Mouse (Mus musculus): Measurements from ENCODE around the gene Pnrc2.
A peak's percentile ranks its signal among the peaks of the same experiment; 100 is the strongest.

The Pnrc2 gene

GRCm38 (mm10) chr4:135870227-135871023, 3.2 kb downstream of the Pnrc2 start:
- DNase-seq (ENCODE audit: low read depth) = no peak

GRCm38 (mm10) chr4:135868996-135869395, 4.7 kb downstream of the Pnrc2 start:
- DNase-seq (ENCODE audit: low read depth) = peak; percentile 49

GRCm38 (mm10) chr4:135857597-135858186, 16.0 kb downstream of the Pnrc2 start:
- DNase-seq (ENCODE audit: low read depth) = peak; percentile 29

GRCm38 (mm10) chr4:135856223-135857091, 17.2 kb downstream of the Pnrc2 start:
- DNase-seq (ENCODE audit: low read depth) = peak; percentile 58

DNA sequence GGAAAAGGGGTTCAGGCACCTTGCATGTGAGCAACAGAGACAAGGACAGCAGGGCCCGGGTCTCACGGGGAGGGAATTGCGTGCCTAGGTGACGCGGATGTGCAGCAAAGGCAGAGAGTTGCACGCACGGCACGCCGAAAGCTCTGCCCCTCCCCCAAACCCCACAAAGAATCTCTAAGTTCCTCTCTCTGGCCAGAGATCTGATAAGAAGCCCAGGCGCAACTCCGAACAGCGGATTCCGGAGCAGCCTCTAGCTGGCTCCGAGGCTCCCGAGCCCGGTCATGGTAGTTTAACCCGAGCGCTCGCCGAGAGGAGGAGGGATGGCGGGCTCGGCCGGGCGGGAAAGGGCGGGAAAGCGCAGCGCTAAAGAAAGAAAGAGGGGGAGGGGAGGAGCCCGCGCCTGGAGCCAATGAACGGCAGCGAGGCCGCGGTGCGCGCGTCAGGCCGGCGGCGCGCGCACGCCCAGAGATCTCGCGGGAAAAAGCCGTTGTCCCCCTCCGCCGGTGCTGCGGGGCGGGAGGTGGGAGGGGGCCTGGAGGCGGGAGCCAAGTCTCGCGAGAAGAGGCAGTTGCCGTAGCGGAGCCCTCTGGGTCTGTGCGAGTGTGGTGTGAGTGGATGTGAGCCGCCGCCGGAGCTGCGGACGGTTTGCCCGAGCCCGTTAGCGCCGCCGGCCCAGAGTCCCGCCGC, 18.0 kb downstream of the Pnrc2 start, which contains the start of gene Srsf10:
Srsf10 (plus strand) TSS at position 212 of the 687 bp plus-strand sequence.
- peak; percentile 98 for DNase-seq (ENCODE audit: low read depth)

DNA sequence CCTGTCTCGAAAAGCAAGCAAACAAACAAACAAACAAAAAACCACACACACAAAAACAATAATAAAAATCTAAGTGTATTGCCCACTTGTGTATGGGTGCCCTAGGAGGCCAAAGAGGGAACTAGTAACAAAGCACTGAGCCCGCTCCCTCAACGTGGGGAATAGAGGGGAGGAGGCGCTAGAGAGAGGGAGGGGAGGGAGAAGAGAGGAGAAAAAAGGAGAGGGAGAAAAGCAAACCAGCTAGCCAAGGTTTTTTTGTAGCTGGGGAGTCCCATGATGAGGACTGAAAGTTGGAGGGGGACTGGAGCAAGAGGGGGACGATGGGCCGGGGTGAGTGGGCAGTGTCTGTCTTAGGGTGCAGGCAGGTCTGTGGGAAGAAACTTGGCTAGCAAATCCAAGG, 18.6 kb downstream of the Pnrc2 start:
- no peak for DNase-seq (ENCODE audit: low read depth)

DNA sequence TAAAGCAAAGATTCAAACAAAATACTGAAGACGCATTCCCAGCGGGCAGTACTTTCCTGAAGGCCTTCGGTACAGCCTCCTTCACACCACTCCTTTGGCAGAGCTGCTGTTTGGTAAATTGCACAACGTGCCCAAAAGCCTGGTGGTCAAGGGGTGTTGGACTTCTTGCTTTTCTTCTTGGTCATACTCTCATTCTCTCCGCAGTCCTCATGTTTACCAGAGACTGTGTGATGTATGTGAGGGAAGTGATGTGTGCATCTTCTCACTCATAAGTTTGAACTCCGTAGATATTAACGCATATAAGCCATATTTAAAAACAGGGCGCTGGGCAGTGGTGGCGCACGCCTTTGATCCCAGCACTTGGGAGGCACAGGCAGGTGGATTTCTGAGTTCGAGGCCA, 19.0 kb downstream of the Pnrc2 start:
- no peak for DNase-seq (ENCODE audit: low read depth)

- DNase-seq (ENCODE audit: low read depth) = no peak
Measured at GRCm38 (mm10) chr4:135853987-135854546, 19.6 kb downstream of the Pnrc2 start.

DNA sequence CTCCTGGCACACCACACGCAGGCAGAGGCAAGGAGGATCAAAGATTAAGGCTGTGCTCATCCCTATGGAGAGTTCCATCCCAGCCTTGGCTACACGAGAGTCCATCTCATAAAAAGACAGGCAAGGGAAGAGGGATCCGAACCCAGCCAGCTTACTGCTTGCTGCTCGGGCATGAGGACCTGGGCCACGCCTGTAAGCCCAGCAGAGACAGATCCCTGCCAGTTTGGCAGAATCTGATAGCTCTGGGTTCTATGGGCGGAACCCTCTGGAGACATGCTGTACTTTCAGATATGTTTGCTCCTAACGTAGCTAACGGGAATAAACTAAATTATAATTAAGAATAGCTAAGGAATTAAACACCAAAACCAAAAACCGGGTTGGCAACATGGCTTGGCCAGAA, 21.7 kb downstream of the Pnrc2 start:
- DNase-seq (ENCODE audit: low read depth) = no peak

- DNase-seq (ENCODE audit: low read depth) = peak; percentile 80
Measured at GRCm38 (mm10) chr4:135850411-135851095, 23.1 kb downstream of the Pnrc2 start.

DNA sequence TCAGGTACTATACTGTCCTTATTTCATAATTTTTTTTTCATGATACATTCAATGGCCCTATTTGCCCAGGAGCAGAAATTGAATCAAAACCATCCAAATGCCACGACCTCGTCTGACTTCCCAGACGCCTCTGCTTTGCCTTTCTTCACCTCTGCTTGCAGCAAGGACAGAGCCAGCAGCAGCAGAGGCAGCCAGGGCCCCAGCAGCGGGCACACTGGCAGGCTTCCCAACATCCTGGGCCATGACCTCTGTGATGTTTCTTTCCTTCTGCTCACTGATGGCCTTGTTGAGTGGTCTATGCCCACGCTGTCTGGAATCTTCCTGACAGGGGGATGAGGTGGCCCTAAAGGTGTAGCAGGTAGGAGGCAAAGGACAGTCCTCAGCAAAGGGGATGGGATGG, 26.1 kb downstream of the Pnrc2 start:
- DNase-seq (ENCODE audit: low read depth) = no peak

- DNase-seq (ENCODE audit: low read depth) = no peak
Measured at GRCm38 (mm10) chr4:135844400-135844799, 29.2 kb downstream of the Pnrc2 start.

GRCm38 (mm10) chr4:135839293-135840011, 34.2 kb downstream of the Pnrc2 start:
- DNase-seq (ENCODE audit: low read depth) = no peak

GRCm38 (mm10) chr4:135838925-135839292, 34.7 kb downstream of the Pnrc2 start:
- no peak for DNase-seq (ENCODE audit: low read depth)

DNA sequence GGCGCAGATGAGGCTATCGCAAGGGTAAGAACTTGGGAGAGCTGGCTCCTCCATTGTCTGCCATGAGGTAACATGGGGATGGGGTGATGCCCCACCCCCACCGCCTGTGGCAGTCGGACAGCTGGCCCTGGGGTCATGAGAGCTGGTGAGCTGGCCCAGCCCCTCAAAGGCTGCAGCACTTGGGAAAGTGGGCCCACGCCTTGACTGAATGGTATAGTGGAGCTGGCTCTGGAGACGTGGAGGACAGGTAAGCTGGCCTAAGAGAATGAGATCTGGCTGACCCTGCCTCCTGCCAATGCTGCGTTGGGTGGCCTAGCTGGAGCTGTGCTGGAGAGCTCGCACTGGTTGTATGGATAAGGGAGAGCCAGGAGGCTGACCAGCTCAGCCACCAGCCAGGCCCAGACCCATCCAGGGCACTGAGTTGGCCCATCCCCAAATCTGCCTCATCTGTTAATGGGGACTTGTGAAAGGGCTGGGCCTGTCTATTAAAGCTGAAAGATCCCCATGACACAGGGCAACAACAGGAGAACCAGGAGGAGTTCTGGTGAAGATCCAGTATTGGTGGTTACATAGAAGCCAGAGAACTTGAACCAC, 39.4 kb downstream of the Pnrc2 start:
- DNase-seq (ENCODE audit: low read depth) = no peak

GRCm38 (mm10) chr4:135833301-135834123, 40.1 kb downstream of the Pnrc2 start:
- no peak for DNase-seq (ENCODE audit: low read depth)

DNA sequence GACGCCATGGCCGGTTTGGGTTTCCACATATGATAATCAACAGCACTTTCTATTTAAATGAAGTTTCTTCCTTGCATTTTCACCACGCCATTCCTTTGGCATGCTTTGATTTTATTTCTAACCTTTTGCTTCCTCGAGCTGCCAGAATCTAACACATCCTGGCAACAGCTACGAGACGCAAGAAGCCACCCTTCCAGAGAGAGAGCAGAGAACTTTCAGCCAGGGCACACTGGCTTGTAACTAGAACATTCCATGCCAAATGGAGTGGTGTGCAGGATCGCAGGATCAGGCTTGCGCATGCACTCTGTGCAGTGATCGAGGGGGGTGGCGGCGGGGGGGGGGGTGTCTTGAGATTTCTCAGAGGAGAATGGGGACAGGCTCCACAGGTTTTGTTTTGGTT, 41.6 kb downstream of the Pnrc2 start:
- DNase-seq (ENCODE audit: low read depth) = no peak

GRCm38 (mm10) chr4:135828491-135828890, 45.2 kb downstream of the Pnrc2 start:
- DNase-seq (ENCODE audit: low read depth) = no peak

DNA sequence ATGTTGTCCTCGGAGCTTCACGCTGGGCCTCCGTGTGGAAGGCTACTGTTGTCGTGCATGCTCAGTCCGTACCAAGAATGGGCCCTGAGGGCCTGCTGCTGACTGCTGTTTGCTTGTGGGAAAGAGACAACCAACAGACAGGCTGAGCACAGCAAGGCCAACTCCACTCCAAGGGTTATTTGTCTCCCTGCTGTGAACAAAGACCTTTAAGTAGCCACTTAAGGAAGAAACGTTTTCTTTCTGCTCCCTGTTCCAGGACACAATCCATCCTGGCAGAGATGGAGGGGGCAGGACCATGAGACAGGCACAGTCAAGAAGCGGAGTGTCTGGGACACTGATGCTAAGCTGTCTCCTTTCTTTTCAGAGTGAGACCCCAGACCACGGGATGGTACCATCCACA, 49.4 kb downstream of the Pnrc2 start:
- no peak for DNase-seq (ENCODE audit: low read depth)

Data from naive thymus-derived CD4-positive, alpha-beta T cell, adult 2 months (primary cell).